Mouse (Mus musculus): Measurements from ENCODE around the gene Trpm5.

DNA sequence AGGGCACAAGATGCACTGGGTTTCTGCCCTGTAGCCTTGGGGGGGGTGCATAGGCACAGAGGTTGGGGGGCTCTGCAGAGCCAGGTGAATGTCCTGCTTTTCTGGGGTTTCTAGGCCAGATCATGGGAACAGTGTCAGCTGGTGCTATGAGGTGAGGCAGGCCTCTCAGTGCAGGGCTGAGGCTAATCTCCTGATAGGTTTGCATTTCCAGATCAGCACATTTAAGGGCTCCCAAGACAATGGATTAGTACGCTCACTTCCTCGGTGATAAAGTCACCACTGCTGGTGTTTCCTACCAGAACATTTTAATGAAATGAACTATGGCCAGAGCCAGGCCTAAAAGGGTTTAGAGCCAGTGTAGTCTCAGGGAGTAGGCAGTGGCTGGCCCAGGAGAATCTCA is 48.2 kb upstream of the Trpm5 start:
- TF ChIP-seq POLR2A (IDR thresholded peaks at IDR 0.05; ENCODE audit: borderline replicate concordance, low read depth, low read length) (no peak), CTCF (IDR thresholded peaks at IDR 0.05; ENCODE audit: low read depth, low read length) (no peak)

Measured in bone marrow macrophage, adult 2 months (primary cell).